Mouse (Mus musculus) bone marrow, adult 2 months (tissue): ENCODE measurements around the gene Zfr2. TPM values are rescaled to one million over a fixed set of nuclear protein-coding genes. Genes with fewer than 3 reads are reported as not detected.

Source experiments
- H3K27ac ChIP-seq: fragments of 200-500 bp; 2 replicates; pipeline ENCODE4 v1.5.1; 2012; ENCODE audit warnings: low read depth, mild to moderate bottlenecking, control low read depth, inconsistent platforms, low read length; ENCODE audit not compliant: control insufficient read depth, poor library complexity, insufficient read depth
- H3K4me1 ChIP-seq: fragments of 200-500 bp; 2 replicates; pipeline ENCODE4 v1.6.1; 2011; ENCODE audit warnings: low read length; ENCODE audit not compliant: control insufficient read depth, insufficient read depth
- H3K4me3 ChIP-seq: fragments of 200-500 bp; replicated peaks from 2 replicates; pipeline ENCODE3; 2011; ENCODE audit warnings: mild to moderate bottlenecking, low read depth, low read length, control low read depth; ENCODE audit not compliant: control insufficient read depth
- CTCF ChIP-seq: fragments of 200-500 bp; IDR thresholded peaks from 2 replicates; pipeline ENCODE4 v1.5.1; 2011; ENCODE audit warnings: low read length, control low read depth; ENCODE audit not compliant: control insufficient read depth, insufficient read depth
- POLR2A ChIP-seq: fragments of 200-500 bp; IDR thresholded peaks from 2 replicates; pipeline ENCODE4 v1.6.1; 2011; ENCODE audit warnings: low read depth, mild to moderate bottlenecking, control low read depth, low read length, borderline replicate concordance; ENCODE audit not compliant: control insufficient read depth
- WGBS: fragments of 180-500 bp; shearing (Covaris S2); methylation state at CpG from one replicate; pipeline ENCODE4 v1.1.7; 2018; 5-methylcytosine and 5-hydroxymethylcytosine counted together
- polyA plus RNA-seq: library from polyadenylated mRNA; stranded (reverse); fragments of >200 nt; gene quantifications from 2 replicates; pipeline ENCODE4 v1.2.4, GENCODE M21; 2011; ENCODE audit warnings: low replicate concordance; ENCODE audit not compliant: missing spikeins, insufficient read depth, insufficient read length

The Zfr2 gene
- polyA plus RNA-seq, 1 experiment, result 2.5 TPM

DNA sequence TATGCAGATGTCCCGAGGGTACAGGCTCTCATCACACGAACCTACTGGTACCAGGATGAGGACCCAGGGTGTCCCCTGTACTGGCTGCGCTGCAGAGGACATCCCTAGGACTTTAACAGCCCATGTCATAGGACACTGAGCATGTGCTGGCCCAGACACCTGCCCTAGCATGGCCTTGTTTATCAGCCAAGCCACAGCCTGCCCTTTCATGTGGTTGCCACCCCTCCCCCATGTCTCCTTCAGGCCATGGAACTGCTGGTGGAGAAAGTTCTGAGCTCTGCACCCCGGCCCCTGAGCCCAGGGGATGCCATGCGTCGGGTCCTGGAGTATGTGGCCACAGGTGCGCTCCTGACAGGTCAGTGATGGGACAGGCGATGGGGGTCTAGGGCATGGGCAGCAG is 16.5 kb downstream of the Zfr2 start:
- Histone ChIP-seq H3K4me3 (no peak overlapping the region), H3K4me1 (peaks cover 2% of the 10 kb centered on the region), H3K27ac (no peak overlapping the region)
- no peak for TF ChIP-seq CTCF
- TF ChIP-seq POLR2A, result no peak
- 77% methylated on average over 8 of the region's 8 CpGs for WGBS

DNA sequence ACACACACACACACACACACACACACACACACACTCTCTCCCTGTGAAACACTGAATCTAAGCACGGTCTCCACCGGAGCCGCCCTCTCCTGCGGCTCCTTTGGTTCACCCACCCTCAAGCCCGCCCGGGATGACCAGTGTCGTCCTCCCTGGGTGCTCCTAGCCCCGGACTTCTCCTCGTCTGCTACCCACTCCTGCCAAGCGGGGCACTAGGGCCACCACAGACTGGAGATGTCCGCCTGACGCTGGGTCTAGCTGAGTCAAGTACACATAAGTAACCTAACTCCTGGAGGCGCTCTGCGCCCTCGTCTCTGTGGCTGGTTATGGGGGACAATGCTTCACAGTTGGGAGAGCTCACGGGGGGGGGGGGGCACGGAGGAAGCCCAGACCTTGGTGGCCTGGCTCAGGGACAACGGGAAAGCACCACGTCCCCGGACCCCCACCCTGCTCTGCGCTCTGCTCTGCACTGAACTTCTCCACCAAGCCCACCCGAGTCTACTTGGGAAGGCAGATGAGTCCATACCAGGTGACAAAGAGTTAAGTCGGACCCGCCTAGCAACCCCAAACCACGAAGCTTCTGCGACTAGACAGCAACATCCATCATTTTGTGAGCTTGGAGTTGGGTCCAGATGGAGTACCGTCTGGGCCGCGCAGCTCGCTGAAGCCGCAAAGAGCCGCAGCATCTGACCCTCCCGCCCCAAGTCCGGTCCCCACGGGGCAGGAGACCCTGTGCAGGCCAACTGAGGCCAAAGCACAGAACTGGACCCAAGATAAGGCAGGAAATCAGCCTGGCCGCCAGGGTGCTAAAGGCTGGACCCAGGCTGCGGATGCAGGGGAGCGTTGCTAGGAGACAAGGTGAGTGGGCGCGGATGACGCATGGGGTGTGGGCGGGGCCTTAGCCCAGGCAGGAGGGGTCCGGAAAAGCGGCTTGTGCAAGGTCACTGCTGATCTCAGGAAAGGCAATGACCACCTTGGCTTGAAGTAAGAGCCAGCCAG is 19.8 kb downstream of the Zfr2 start, which contains the start of gene Matk:
Gene Matk, plus strand, starts transcription at position 512 of the 996 bp plus-strand sequence.
- TF ChIP-seq CTCF (no peak), POLR2A (no peak)
- Histone ChIP-seq H3K27ac (no peak within 1 kb of the TSS), H3K4me3 (no peak within 1 kb of the TSS), H3K4me1 (peaks cover 5% of the 10 kb centered on the region)
- WGBS, result 13% methylated on average over 44 of the region's 44 CpGs

DNA sequence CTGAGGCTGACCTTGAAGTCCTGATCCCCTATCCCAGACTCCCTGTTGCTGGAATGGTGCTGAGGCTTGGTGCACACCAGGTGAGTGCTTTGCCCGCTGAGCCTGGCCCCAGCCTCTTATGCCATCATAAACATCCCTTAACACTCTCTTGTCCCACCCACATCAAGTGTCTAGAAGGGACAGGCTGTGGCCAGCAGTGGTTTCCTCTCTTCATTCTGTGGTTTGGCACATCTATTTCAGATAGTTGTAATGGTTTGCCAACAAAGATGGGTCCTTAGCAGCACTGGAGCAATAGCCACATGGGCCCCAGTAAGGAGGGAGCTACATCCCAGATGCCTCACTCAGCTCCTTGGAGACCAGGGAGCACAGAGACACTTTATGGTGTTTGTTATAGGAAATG is 21.9 kb downstream of the Zfr2 start:
- peaks cover 6% of the 10 kb centered on the region for H3K4me1 ChIP-seq
- H3K4me3 ChIP-seq, result no peak overlapping the region
- H3K27ac ChIP-seq, result no peak overlapping the region
- WGBS, result 0% methylated on average over 1 of the region's 1 CpGs
- TF ChIP-seq CTCF, result no peak
- TF ChIP-seq POLR2A, result no peak

DNA sequence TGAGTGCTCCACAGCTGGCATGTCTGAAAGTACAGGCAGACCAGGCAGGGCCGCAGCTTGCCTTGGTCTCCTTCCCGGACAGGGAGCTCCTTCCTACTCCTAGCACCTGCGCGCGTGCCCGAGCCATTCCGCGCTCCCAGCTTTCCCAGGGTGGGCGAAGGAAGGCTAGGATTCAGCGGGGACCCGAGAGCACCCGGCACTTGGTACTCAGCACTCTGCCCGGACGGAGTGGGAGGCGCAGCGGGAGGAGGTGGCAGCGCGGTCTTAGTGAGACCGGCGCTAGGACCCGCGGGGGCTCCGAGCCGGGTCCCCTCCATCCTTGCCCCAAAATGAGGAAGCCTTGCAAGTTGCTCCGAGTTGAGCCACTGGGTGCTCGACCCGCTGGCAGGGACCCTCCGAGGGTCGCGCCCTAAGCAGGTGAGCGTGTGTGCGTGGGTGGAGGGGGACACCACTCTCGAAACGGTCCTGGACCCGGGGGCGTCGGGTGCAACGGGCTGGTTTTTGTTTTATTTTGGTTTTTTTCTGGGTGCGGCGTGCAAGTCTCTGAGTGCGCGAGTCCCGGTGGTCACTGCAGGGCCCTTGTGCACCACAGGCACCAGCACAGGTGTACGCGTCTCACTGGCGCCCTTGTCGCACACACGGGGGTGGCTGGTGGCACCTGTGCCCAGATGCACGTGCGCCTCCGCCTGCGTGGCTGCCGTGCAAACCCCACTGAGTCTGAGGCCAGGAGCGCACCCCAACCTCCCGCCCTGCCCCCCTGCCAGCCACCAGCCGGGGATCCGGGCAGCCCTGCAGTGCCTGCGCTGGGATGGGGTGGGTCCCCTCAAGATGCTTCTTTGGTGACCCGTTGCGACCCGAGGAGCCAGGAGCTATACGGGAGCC is 24.4 kb downstream of the Zfr2 start:
- peak overlapping the region; percentile 74 for H3K4me3 ChIP-seq
- WGBS, result 2% methylated on average over 62 of the region's 62 CpGs
- peaks cover 6% of the 10 kb centered on the region for H3K4me1 ChIP-seq
- TF ChIP-seq POLR2A (peak; percentile 13; the same call in 1 of the 2 replicates), CTCF (no peak)
- peak overlapping the region; percentile 17; the same call in 1 of the 2 replicates for H3K27ac ChIP-seq

DNA sequence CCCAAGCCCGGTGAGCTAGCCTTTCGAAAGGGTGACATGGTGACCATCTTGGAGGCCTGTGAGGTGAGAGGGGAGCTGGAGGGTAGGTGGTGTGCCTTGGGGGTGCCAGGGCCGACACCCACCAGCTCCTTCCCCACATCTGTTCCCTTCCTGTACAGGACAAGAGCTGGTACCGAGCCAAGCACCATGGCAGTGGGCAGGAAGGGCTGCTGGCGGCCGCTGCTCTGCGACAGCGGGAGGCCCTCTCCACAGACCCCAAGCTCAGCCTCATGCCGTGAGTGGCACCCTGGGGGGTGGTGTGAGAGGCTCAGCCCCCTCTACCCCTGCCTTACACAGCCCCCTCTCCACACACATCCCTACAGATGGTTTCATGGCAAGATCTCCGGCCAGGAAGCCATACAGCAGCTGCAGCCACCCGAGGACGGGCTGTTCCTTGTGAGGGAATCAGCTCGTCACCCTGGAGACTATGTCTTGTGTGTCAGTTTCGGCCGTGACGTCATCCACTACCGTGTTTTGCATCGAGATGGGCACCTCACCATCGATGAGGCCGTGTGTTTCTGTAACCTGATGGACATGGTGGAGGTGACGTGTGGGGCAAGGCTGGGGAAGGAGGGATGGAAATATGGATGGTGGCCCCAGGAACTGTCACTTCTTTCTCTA is 26.4 kb downstream of the Zfr2 start:
- H3K27ac ChIP-seq, result no peak overlapping the region
- H3K4me3 ChIP-seq, result no peak overlapping the region
- 75% methylated on average over 21 of the region's 21 CpGs for WGBS
- TF ChIP-seq POLR2A (no peak), CTCF (no peak)
- peaks cover 5% of the 10 kb centered on the region; the same call in 1 of the 2 replicates for H3K4me1 ChIP-seq

DNA sequence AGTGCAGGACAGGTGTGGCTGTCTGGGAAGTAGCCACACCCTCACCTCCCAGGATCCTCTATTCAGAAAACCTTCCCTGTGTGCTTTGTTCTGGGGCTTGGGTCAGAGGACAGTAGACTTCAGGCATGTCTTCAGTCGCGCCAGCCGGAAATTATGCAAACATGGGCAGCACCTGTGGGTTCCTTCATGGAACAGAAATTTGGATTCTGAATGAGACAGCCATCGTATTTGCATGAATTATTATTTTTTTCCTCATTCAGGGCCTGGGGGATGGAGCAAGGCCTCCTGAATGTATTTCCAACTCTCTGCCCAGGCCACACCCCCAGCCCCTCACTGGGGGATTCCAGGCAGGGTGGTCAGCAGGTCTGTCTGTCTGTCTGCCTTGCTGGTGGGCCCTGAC is 28.1 kb downstream of the Zfr2 start:
- TF ChIP-seq POLR2A (no peak), CTCF (no peak)
- Histone ChIP-seq H3K4me3 (no peak overlapping the region), H3K27ac (no peak overlapping the region), H3K4me1 (peaks cover 1% of the 10 kb centered on the region; the same call in 1 of the 2 replicates)
- 93% methylated on average over 4 of the region's 4 CpGs for WGBS

DNA sequence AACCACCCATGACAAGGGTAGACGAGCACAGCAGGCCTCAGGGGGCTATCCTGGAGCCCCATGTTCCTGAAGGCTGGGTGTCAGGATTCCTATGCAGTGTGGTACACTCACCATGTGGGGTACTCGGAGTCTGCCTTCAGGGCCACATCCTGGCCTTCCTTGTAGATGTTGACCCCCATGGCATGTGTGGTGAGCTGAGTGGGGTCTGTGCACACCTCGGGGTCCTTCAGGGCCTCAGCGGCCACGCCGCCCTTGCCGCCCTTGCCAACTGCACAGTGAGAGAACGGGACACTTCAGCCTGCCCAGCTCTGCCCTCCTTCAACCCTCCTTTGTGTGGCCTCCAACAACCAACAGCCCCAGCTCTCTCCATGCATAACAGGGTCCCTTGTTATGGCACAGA is 32.6 kb downstream of the Zfr2 start:
- no peak for TF ChIP-seq CTCF
- TF ChIP-seq POLR2A, result no peak
- H3K27ac ChIP-seq, result no peak overlapping the region
- no peak overlapping the region for H3K4me3 ChIP-seq
- H3K4me1 ChIP-seq, result no peaks in the 10 kb centered on the region
- 87% methylated on average over 8 of the region's 8 CpGs for WGBS
